9 mouse cellular contexts compared by ENCODE assay signal in genomic region chr7:99710476-99710875, GRCm38 (mm10). TPM values are rescaled to one million over a fixed set of nuclear protein-coding genes. Genes with fewer than 3 reads are reported as not detected.
DNase-seq lines count a peak whose midpoint lies in the region; ATAC-seq and TF ChIP-seq lines count a peak whose summit lies in the region.
"Had no signal": no experiment of that assay in that cellular context is flagged by ENCODE, and none has a peak within 500 bp of the region (broad histone marks: within the 10 kb centered on the region; RNA-seq: fewer than 3 reads in every experiment).

No protein-coding gene starts in this region.

- no peak overlapping the region for H3K9ac ChIP-seq in forebrain, postnatal 0 days
- no peak overlapping the region for H3K9ac ChIP-seq in forebrain, embryonic 15.5 days (replicated peaks)

- H3K4me1 ChIP-seq in forebrain, postnatal 0 days (ENCODE audit: insufficient read depth): 0 out of 2 replicates have a peak, but pooled peaks cover 3% of the 10 kb centered on the region
- H3K4me1 ChIP-seq in forebrain, embryonic 15.5 days: no peaks in the 10 kb centered on the region; the same call in 1 of the 2 replicates
- peaks cover 7% of the 10 kb centered on the region for H3K4me1 ChIP-seq in cortical plate, adult 2 months (ENCODE audit: control insufficient read depth, insufficient read depth, low read length)
- H3K4me1 ChIP-seq in kidney, adult 2 months (ENCODE audit: control insufficient read depth, insufficient read depth, low read length): no peaks in the 10 kb centered on the region

- no peak for TF ChIP-seq POLR2A in cortical plate, adult 2 months (IDR thresholded peaks at IDR 0.05; ENCODE audit: extremely low read depth, insufficient read depth, low read length)
- TF ChIP-seq POLR2A in kidney, adult 2 months (IDR thresholded peaks at IDR 0.05; ENCODE audit: low read depth, low read length): no peak

- H3K4me3 ChIP-seq in forebrain, postnatal 0 days (ENCODE audit: low read depth, low read length): no peak overlapping the region
- H3K4me3 ChIP-seq in forebrain, embryonic 15.5 days: no peak overlapping the region
- no peak overlapping the region for H3K4me3 ChIP-seq in cortical plate, adult 2 months (ENCODE audit: insufficient read depth, low read length)
- H3K4me3 ChIP-seq in kidney, adult 2 months (ENCODE audit: insufficient read depth, low read depth, low read length): no peak overlapping the region

- no peaks in the 10 kb centered on the region; the same call in 1 of the 2 replicates for H3K27me3 ChIP-seq in forebrain, postnatal 0 days (ENCODE audit: insufficient read depth, low read length)
- no peaks in the 10 kb centered on the region for H3K27me3 ChIP-seq in forebrain, embryonic 15.5 days
- H3K27me3 ChIP-seq in kidney, adult 2 months (replicated peaks; ENCODE audit: control insufficient read depth, insufficient read depth, low read length): no peaks in the 10 kb centered on the region

- 24% methylated on average over 1 of the region's 1 CpGs for WGBS in forebrain, postnatal 0 days
- 23% methylated on average over 1 of the region's 1 CpGs for WGBS in forebrain, embryonic 15.5 days
- whole genome bisulfite sequencing in kidney, adult 2 months: 10% methylated on average over 1 of the region's 1 CpGs

- no peaks in the 10 kb centered on the region for H3K36me3 ChIP-seq in forebrain, postnatal 0 days (ENCODE audit: insufficient read depth)
- H3K36me3 ChIP-seq in forebrain, embryonic 15.5 days: no peaks in the 10 kb centered on the region
- H3K36me3 ChIP-seq in kidney, adult 2 months (ENCODE audit: control insufficient read depth, insufficient read depth, low read length): no peaks in the 10 kb centered on the region

- no peak overlapping the region for H3K4me2 ChIP-seq in forebrain, postnatal 0 days (ENCODE audit: low read depth)
- H3K4me2 ChIP-seq in forebrain, embryonic 15.5 days (replicated peaks): no peak overlapping the region

- DNase-seq in forebrain, postnatal 0 days: peak; percentile 32
- peak; percentile 43 to 49 for DNase-seq in urinary bladder, adult 18-20 months (ENCODE audit: low spot score in 2 of 2)
- DNase-seq in urinary bladder, postnatal 10 days (ENCODE audit: low spot score): no peak
- DNase-seq in kidney, adult 2 months: peak; percentile 81
- DNase-seq in lung, postnatal 14 days: peak; percentile 71
- peak; percentile 37 for DNase-seq in thymus, postnatal 0 days (ENCODE audit: low spot score)

- H3K9me3 ChIP-seq in forebrain, postnatal 0 days (ENCODE audit: low read length): no peaks in the 10 kb centered on the region
- no peaks in the 10 kb centered on the region for H3K9me3 ChIP-seq in forebrain, embryonic 15.5 days

- peak; percentile 78 for TF ChIP-seq CTCF in forebrain, postnatal 0 days (IDR thresholded peaks at IDR 0.05; ENCODE audit: low read depth)
- TF ChIP-seq CTCF in cortical plate, adult 2 months (IDR thresholded peaks at IDR 0.05; ENCODE audit: extremely low read depth, insufficient read depth, low read length): peak; percentile 78
- TF ChIP-seq CTCF in kidney, adult 2 months (conservative IDR thresholded peaks at IDR 0.05; ENCODE audit: insufficient read depth, insufficient read length, low read depth, low read length): peak; percentile 90

- no peak overlapping the region for H3K27ac ChIP-seq in forebrain, postnatal 0 days (ENCODE audit: low read depth, low read length)
- H3K27ac ChIP-seq in forebrain, embryonic 15.5 days (replicated peaks): no peak overlapping the region
- H3K27ac ChIP-seq in cortical plate, adult 2 months (ENCODE audit: insufficient read depth, low read length): no peak overlapping the region
- no peak overlapping the region for H3K27ac ChIP-seq in kidney, adult 2 months (ENCODE audit: insufficient read depth, low read depth, low read length)

- no peak for ATAC-seq in forebrain, postnatal 0 days
- ATAC-seq in forebrain, embryonic 15.5 days (replicated peaks): no peak

RNA-seq across cellular contexts. Expression of gene Slco2b1, which starts 0.7 kb away (rescaled TPM):
- 10.8 and 10.9 TPM in 2 replicates for total RNA-seq in forebrain, postnatal 0 days (2014; rRNA removed)
- 5.9 and 6.7 TPM in 2 replicates for polyA plus RNA-seq in forebrain, postnatal 0 days (2015; fragmentation: Nextera tagmentation; extraction: Ambion mirVana)
- 4.5 and 4.9 TPM in 2 replicates for polyA plus RNA-seq in forebrain, embryonic 15.5 days (2015; fragmentation: Nextera tagmentation; extraction: Ambion mirVana)
- polyA plus RNA-seq in cortical plate, adult 2 months (2012; rRNA removed): 17.4 and 18.0 TPM in 2 replicates
- 28.4 and 35.0 TPM in 2 replicates for polyA plus RNA-seq in kidney, adult 2 months (2012; rRNA removed)
- 11.3 and 13.9 TPM in 2 replicates for polyA plus RNA-seq in thymus, postnatal 0 days (2015; fragmentation: Nextera tagmentation; extraction: Ambion mirVana)

RNA-seq across cellular contexts. Expression of gene Olfr520, which starts 19.6 kb away (rescaled TPM):
- total RNA-seq in forebrain, postnatal 0 days (2014; rRNA removed): not detected in 2 replicates
- not detected in 2 replicates for polyA plus RNA-seq in forebrain, postnatal 0 days (2015; fragmentation: Nextera tagmentation; extraction: Ambion mirVana)
- polyA plus RNA-seq in forebrain, embryonic 15.5 days (2015; fragmentation: Nextera tagmentation; extraction: Ambion mirVana): not detected in 2 replicates
- polyA plus RNA-seq in cortical plate, adult 2 months (2012; rRNA removed): 0.19 TPM in 1 of 2 replicates, not detected in the other
- polyA plus RNA-seq in kidney, adult 2 months (2012; rRNA removed): not detected in 2 replicates
- not detected in 2 replicates for polyA plus RNA-seq in thymus, postnatal 0 days (2015; fragmentation: Nextera tagmentation; extraction: Ambion mirVana)
- total RNA-seq: left cerebral cortex, postnatal 14 days had no signal

RNA-seq across cellular contexts. Expression of gene Olfr521, which starts 52.8 kb away (rescaled TPM):
- not detected in 2 replicates for total RNA-seq in forebrain, postnatal 0 days (2014; rRNA removed)
- polyA plus RNA-seq in forebrain, postnatal 0 days (2015; fragmentation: Nextera tagmentation; extraction: Ambion mirVana): not detected in 2 replicates
- not detected in 2 replicates for polyA plus RNA-seq in forebrain, embryonic 15.5 days (2015; fragmentation: Nextera tagmentation; extraction: Ambion mirVana)
- polyA plus RNA-seq in cortical plate, adult 2 months (2012; rRNA removed): not detected in 2 replicates
- not detected in 2 replicates for polyA plus RNA-seq in kidney, adult 2 months (2012; rRNA removed)
- polyA plus RNA-seq in thymus, postnatal 0 days (2015; fragmentation: Nextera tagmentation; extraction: Ambion mirVana): not detected in 2 replicates
- total RNA-seq: left cerebral cortex, postnatal 14 days had no signal
